Mouse (Mus musculus): Measurements from ENCODE around the gene Cc2d2a.

- TF ChIP-seq TAL1 (IDR thresholded peaks at IDR 0.05; ENCODE audit: low read length): no peak
- no peak for TF ChIP-seq GATA1 (IDR thresholded peaks at IDR 0.05; ENCODE audit: low read length)
Observed at GRCm38 (mm10) chr5:43669118-43669645, 7.0 kb downstream of the Cc2d2a start.

All from erythroblast, embryonic 14.5 days (primary cell).